ENCODE assay signal across 23 mouse cellular contexts in the genomic region with DNA sequence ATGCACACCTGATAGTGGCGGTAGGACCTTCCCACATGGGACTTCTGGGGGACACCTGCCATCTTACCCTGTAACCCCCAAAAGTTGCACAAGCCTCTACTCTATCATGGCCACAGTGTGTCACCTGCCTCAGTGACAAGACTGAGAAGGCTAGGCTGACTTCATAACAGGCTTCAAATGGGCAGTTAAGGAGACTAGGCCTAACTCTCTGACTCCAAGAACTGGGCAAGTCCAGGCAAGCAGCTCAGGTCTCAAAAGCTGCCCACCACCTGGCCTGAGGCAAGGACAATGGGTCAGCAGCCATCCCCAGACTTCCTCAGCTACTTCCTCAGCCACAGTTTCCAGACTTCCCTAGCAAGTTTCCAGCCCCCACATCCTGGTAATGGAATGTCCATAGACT. TPM values are rescaled to one million over a fixed set of nuclear protein-coding genes. Genes with fewer than 3 reads are reported as not detected.
DNase-seq lines count a peak whose midpoint lies in the region; ATAC-seq and TF ChIP-seq lines count a peak whose summit lies in the region.
"Had no signal": no experiment of that assay in that cellular context is flagged by ENCODE, and none has a peak within 500 bp of the region (broad histone marks: within the 10 kb centered on the region; RNA-seq: fewer than 3 reads in every experiment).

No protein-coding gene starts in this region.

- no peak for DNase-seq in CH12.LX (ENCODE audit: extremely low read depth)
- DNase-seq in right cerebral cortex, postnatal 14 days, result no peak
- DNase-seq in midbrain, embryonic 10.5 days (ENCODE audit: low spot score), result no peak
- DNase-seq: adrenal gland, adult 2 months; adrenal gland, adult 8-10 months; adrenal gland, postnatal 10 days; adrenal gland, postnatal 14 days; adrenal gland, postnatal 25 days; adrenal gland, postnatal 36 days; B cell, adult 2 months; cerebellum, adult 11 months; cerebellum, adult 11-12 months; cerebellum, adult 18-20 months; cerebellum, adult 2 months; cerebellum, adult 8-10 months; cerebellum, adult 9-10 months had no signal

- TF ChIP-seq EP300 in CH12.LX (IDR thresholded peaks at IDR 0.05; ENCODE audit: low read length) (peak; percentile 44; the same call in 1 of the 2 replicates), ES-Bruce4 (IDR thresholded peaks at IDR 0.05; ENCODE audit: insufficient read depth, low read depth, low read length) (0 out of 2 replicates have a peak, but pooled peaks have one; percentile 14)

- H3K27me3 ChIP-seq in CH12.LX (replicated peaks) (no peaks in the 10 kb centered on the region), E14TG2a.4 (ENCODE audit: insufficient read depth, low read length) (no peaks in the 10 kb centered on the region), ES-Bruce4 (ENCODE audit: control insufficient read depth, insufficient read depth, low read length, poor library complexity, severe bottlenecking) (no peaks in the 10 kb centered on the region)
- H3K27me3 ChIP-seq in midbrain, embryonic 13.5 days, result 0 out of 2 replicates have a peak, but pooled peaks cover 13% of the 10 kb centered on the region
- H3K27me3 ChIP-seq in midbrain, embryonic 10.5 days (ENCODE audit: low read depth, poor library complexity, severe bottlenecking), result peaks cover 46% of the 10 kb centered on the region
- H3K27me3 ChIP-seq: Patski had no signal

- no peak for ATAC-seq in midbrain, embryonic 13.5 days
- ATAC-seq: activated CD4-positive, CD25-positive, alpha-beta regulatory T cell, adult 4 months; CD4-positive, CD25-positive, alpha-beta regulatory T cell, adult 4 months; Patski had no signal

- dilution Hi-C loops in CH12.LX (cut with MboI; ENCODE audit: extremely low pct_ligation_motif_present, extremely low pct_unique_long_range_greater_than_20kb, low sequenced_read_pairs), result no loop called here

- no peak for TF ChIP-seq RAD21 in CH12.LX (IDR thresholded peaks at IDR 0.05; ENCODE audit: low read depth, low read length)

- TF ChIP-seq POLR2A in CH12.LX (IDR thresholded peaks at IDR 0.05; ENCODE audit: low read depth, low read length) (no peak), ES-Bruce4 (IDR thresholded peaks at IDR 0.05; ENCODE audit: insufficient read depth, low read length) (no peak)

- H3K4me1 ChIP-seq in CH12.LX (ENCODE audit: control insufficient read depth in 1 of 2, insufficient read depth in 2 of 2) (peaks cover 69 to 92% of the 10 kb centered on the region in 2 experiments), E14TG2a.4 (replicated peaks; ENCODE audit: low read depth, low read length) (peaks cover 78% of the 10 kb centered on the region), ES-Bruce4 (ENCODE audit: control insufficient read depth, insufficient read depth, low read length) (no peaks in the 10 kb centered on the region)
- peaks cover 16% of the 10 kb centered on the region for H3K4me1 ChIP-seq in midbrain, embryonic 13.5 days (replicated peaks)
- H3K4me1 ChIP-seq in midbrain, embryonic 10.5 days, result peaks cover 28% of the 10 kb centered on the region

- H3K4me2 ChIP-seq in CH12.LX (ENCODE audit: insufficient read depth, low read depth, poor library complexity, severe bottlenecking), result no peak overlapping the region
- H3K4me2 ChIP-seq in midbrain, embryonic 13.5 days (replicated peaks), result no peak overlapping the region

- 100% methylated on average over 1 of the region's 1 CpGs for WGBS in midbrain, embryonic 13.5 days
- WGBS in midbrain, embryonic 10.5 days, result 100% methylated on average over 1 of the region's 1 CpGs

- H3K9me3 ChIP-seq in CH12.LX (replicated peaks; ENCODE audit: low read length), result no peaks in the 10 kb centered on the region
- no peaks in the 10 kb centered on the region for H3K9me3 ChIP-seq in E14TG2a.4 (ENCODE audit: low read length)
- H3K9me3 ChIP-seq in ES-Bruce4 (replicated peaks; ENCODE audit: control insufficient read depth, insufficient read depth, low read length, poor library complexity, severe bottlenecking), result no peaks in the 10 kb centered on the region
- H3K9me3 ChIP-seq in midbrain, embryonic 13.5 days, result no peaks in the 10 kb centered on the region
- no peaks in the 10 kb centered on the region for H3K9me3 ChIP-seq in midbrain, embryonic 10.5 days (replicated peaks)
- H3K9me3 ChIP-seq: G1E had no signal

- in situ Hi-C loops in CH12.LX (cut with MboI; ENCODE audit: low pct_ligation_motif_present, low pct_unique_long_range_greater_than_20kb, low sequenced_read_pairs), result no loop called here

- TF ChIP-seq CTCF in CH12.LX (conservative IDR thresholded peaks at IDR 0.05 in 1 of 2, IDR thresholded peaks at IDR 0.05 in 1 of 2; ENCODE audit: low read depth in 2 of 2, low read length in 2 of 2) (no peak), E14TG2a.4 (conservative IDR thresholded peaks at IDR 0.05; ENCODE audit: low read length) (no peak), ES-Bruce4 (IDR thresholded peaks at IDR 0.05; ENCODE audit: low read depth, low read length) (no peak)

- H3K4me3 ChIP-seq in CH12.LX (replicated peaks in 1 of 3; ENCODE audit: low read depth in 2 of 3, low read length in 2 of 3, poor library complexity in 1 of 3) (no peak overlapping the region), E14TG2a.4 (replicated peaks; ENCODE audit: low read length) (0 out of 2 replicates have a peak overlapping the region, but pooled peaks have one; percentile 26), ES-Bruce4 (ENCODE audit: low read depth, low read length) (no peak overlapping the region)
- H3K4me3 ChIP-seq in midbrain, embryonic 13.5 days (replicated peaks), result no peak overlapping the region
- no peak overlapping the region for H3K4me3 ChIP-seq in midbrain, embryonic 10.5 days

- no peak overlapping the region for H3K27ac ChIP-seq in CH12.LX (ENCODE audit: insufficient read depth, low read depth)
- H3K27ac ChIP-seq in ES-Bruce4 (ENCODE audit: insufficient read depth, low read length), result no peak overlapping the region
- H3K27ac ChIP-seq in midbrain, embryonic 13.5 days, result no peak overlapping the region
- H3K27ac ChIP-seq in midbrain, embryonic 10.5 days (replicated peaks), result no peak overlapping the region

- H3K9ac ChIP-seq in CH12.LX (ENCODE audit: insufficient read depth, low read depth) (no peak overlapping the region), ES-Bruce4 (ENCODE audit: low read depth, poor library complexity, severe bottlenecking) (no peak overlapping the region)
- H3K9ac ChIP-seq in midbrain, embryonic 13.5 days (replicated peaks), result no peak overlapping the region

- H3K36me3 ChIP-seq in CH12.LX (replicated peaks in 1 of 2; ENCODE audit: control insufficient read depth in 1 of 2, insufficient read depth in 1 of 2, low read length in 1 of 2) (peaks cover 10 to 53% of the 10 kb centered on the region in 2 experiments), E14TG2a.4 (ENCODE audit: insufficient read depth, low read length) (peaks cover 9% of the 10 kb centered on the region; the same call in 1 of the 2 replicates), ES-Bruce4 (ENCODE audit: control insufficient read depth, insufficient read depth, low read length, poor library complexity, severe bottlenecking) (no peaks in the 10 kb centered on the region)
- H3K36me3 ChIP-seq in midbrain, embryonic 13.5 days, result 0 out of 2 replicates have a peak, but pooled peaks cover 7% of the 10 kb centered on the region
- H3K36me3 ChIP-seq in midbrain, embryonic 10.5 days, result peaks cover 4% of the 10 kb centered on the region; the same call in 1 of the 2 replicates

- H3K79me2 ChIP-seq in CH12.LX (replicated peaks; ENCODE audit: control insufficient read depth, extremely low read depth, insufficient read depth, poor library complexity, severe bottlenecking), result no peaks in the 10 kb centered on the region; the same call in 1 of the 2 replicates

TF ChIP-seq in CH12.LX, 34 proteins besides CTCF, POLR2A, EP300 and RAD21:
- TF ChIP-seq UBTF (IDR thresholded peaks at IDR 0.05; ENCODE audit: low read depth, low read length) (no peak), RCOR1 (conservative IDR thresholded peaks at IDR 0.05; ENCODE audit: low read depth, low read length) (no peak), CHD1 (IDR thresholded peaks at IDR 0.05; ENCODE audit: low read depth, low read length) (peak; percentile 96), TCF12 (IDR thresholded peaks at IDR 0.05; ENCODE audit: low read depth, low read length) (peak; percentile 57; the same call in 1 of the 2 replicates), CHD2 (IDR thresholded peaks at IDR 0.05; ENCODE audit: low read length) (peak; percentile 33; the same call in 1 of the 2 replicates)

RNA-seq across cellular contexts. Expression of a gene that starts 16.9 kb away (rescaled TPM):
- 5.9 and 6.7 TPM in 2 replicates for total RNA-seq in CH12.LX (2012; rRNA removed)
- total RNA-seq in CH12.LX (2014; rRNA removed), result 3.3 and 4.1 TPM in 2 replicates
- polyA plus RNA-seq in CH12.LX (2012; ENCODE audit: insufficient read length, low read depth), result 13.3 and 19.1 TPM in 2 replicates
- polyA plus RNA-seq in ES-Bruce4 (2011; ENCODE audit: insufficient read depth, insufficient read length, low read depth, missing spikeins), result 8.2 and 8.7 TPM in 2 replicates
- polyA plus RNA-seq in midbrain, embryonic 13.5 days (2015; fragmentation: Nextera tagmentation; extraction: Ambion mirVana), result 10.3 and 14.0 TPM in 2 replicates
- polyA plus RNA-seq in midbrain, embryonic 10.5 days (2016; fragmentation: Nextera tagmentation; extraction: Ambion mirVana), result 8.4 and 12.8 TPM in 2 replicates

RNA-seq across cellular contexts. Expression of a gene that starts 39.4 kb away (rescaled TPM):
- 0.30 and 0.34 TPM in 2 replicates for total RNA-seq in CH12.LX (2012; rRNA removed)
- 0.04 and 0.20 TPM in 2 replicates for total RNA-seq in CH12.LX (2014; rRNA removed)
- polyA plus RNA-seq in CH12.LX (2012; ENCODE audit: insufficient read length, low read depth), result 0.73 and 0.75 TPM in 2 replicates
- 0.33 and 0.55 TPM in 2 replicates for polyA plus RNA-seq in ES-Bruce4 (2011; ENCODE audit: insufficient read depth, insufficient read length, low read depth, missing spikeins)
- 4.8 and 5.7 TPM in 2 replicates for polyA plus RNA-seq in midbrain, embryonic 13.5 days (2015; fragmentation: Nextera tagmentation; extraction: Ambion mirVana)
- 0.53 TPM in 2 replicates for polyA plus RNA-seq in midbrain, embryonic 10.5 days (2016; fragmentation: Nextera tagmentation; extraction: Ambion mirVana)
- polyA plus RNA-seq: G1E had no signal
